Mouse (Mus musculus) liver, embryonic 14.5 days (tissue): ENCODE measurements around the gene Ctnnbip1.

Experiments used
- CTCF ChIP-seq: IDR thresholded peaks from 2 replicates; pipeline ENCODE4 v1.5.1; 2016; ENCODE audit warnings: antibody characterized with exemption, low read depth, control low read depth
- EP300 ChIP-seq: IDR thresholded peaks from 2 replicates; pipeline ENCODE4 v1.6.1; 2016; ENCODE audit warnings: antibody characterized with exemption, low read depth

- TF ChIP-seq CTCF, result no peak
- no peak for TF ChIP-seq EP300
Observed at GRCm38 (mm10) chr4:149601484-149601883, 83.4 kb downstream of the Ctnnbip1 start.
